Mouse (Mus musculus): ENCODE results near the gene Sos2. TPM values are rescaled to one million over a fixed set of nuclear protein-coding genes. Genes with fewer than 3 reads are reported as not detected.
"Not testable (repeated sequence)": the region's sequence is repeated elsewhere in the genome, so short reads cannot be mapped to it uniquely, and the experiment has no call there.

Gene Sos2
- polyA plus RNA-seq, 1 experiment from 2014 or later: 10.3 TPM

- Histone ChIP-seq H3K27ac (replicated peaks in 1 of 2; ENCODE audit: control insufficient read depth in 1 of 2, insufficient read depth in 1 of 2, low read depth in 2 of 2, low read length in 2 of 2) (peak overlapping the region in 1 of 2 experiments; percentile 29; a peak in 1 of 4 replicates), H3K27me3 (ENCODE audit: control insufficient read depth, insufficient read depth, low read length) (no peaks in the 10 kb centered on the region), H3K9me3 (ENCODE audit: control insufficient read depth, low read length) (no peaks in the 10 kb centered on the region), H3K4me1 (ENCODE audit: control insufficient read depth in 2 of 2, insufficient read depth in 2 of 2, low read length in 2 of 2) (peaks cover 2 to 12% of the 10 kb centered on the region in 2 experiments; a peak in 3 of 4 replicates), H3K4me3 (ENCODE audit: control insufficient read depth in 1 of 2, insufficient read depth in 1 of 2, low read depth in 1 of 2, low read length in 2 of 2) (no peak overlapping the region), H3K4me2 (ENCODE audit: low read length) (no peak overlapping the region), H3K9ac (ENCODE audit: low read length) (no peak overlapping the region), H3K36me3 (ENCODE audit: control insufficient read depth, insufficient read depth, low read length) (peaks cover 41% of the 10 kb centered on the region)
- ATAC-seq (ENCODE audit: insufficient number of reproducible peaks, insufficient read depth, low FRiP score, low read depth): no peak
- WGBS: 49% methylated on average over 3 of the region's 3 CpGs
Observed at GRCm38 (mm10) chr12:69644877-69645276, 36.8 kb downstream of the Sos2 start.

- WGBS: 89% methylated on average over 5 of the region's 5 CpGs
- Histone ChIP-seq H3K9ac (ENCODE audit: low read length) (no peak overlapping the region), H3K4me3 (ENCODE audit: control insufficient read depth in 1 of 2, insufficient read depth in 1 of 2, low read depth in 1 of 2, low read length in 2 of 2) (no peak overlapping the region), H3K4me1 (ENCODE audit: control insufficient read depth in 2 of 2, insufficient read depth in 2 of 2, low read length in 2 of 2) (peaks cover 2 to 12% of the 10 kb centered on the region in 2 experiments; a peak in 3 of 4 replicates), H3K27ac (replicated peaks in 1 of 2; ENCODE audit: control insufficient read depth in 1 of 2, insufficient read depth in 1 of 2, low read depth in 2 of 2, low read length in 2 of 2) (no peak overlapping the region), H3K27me3 (ENCODE audit: control insufficient read depth, insufficient read depth, low read length) (no peaks in the 10 kb centered on the region), H3K36me3 (ENCODE audit: control insufficient read depth, insufficient read depth, low read length) (peaks cover 37% of the 10 kb centered on the region), H3K9me3 (ENCODE audit: control insufficient read depth, low read length) (no peaks in the 10 kb centered on the region), H3K4me2 (ENCODE audit: low read length) (no peak overlapping the region)
- ATAC-seq (ENCODE audit: insufficient number of reproducible peaks, insufficient read depth, low FRiP score, low read depth): no peak
Observed at GRCm38 (mm10) chr12:69642877-69643276, 38.8 kb downstream of the Sos2 start.

- WGBS: 89% methylated on average over 3 of the region's 3 CpGs
Observed at GRCm38 (mm10) chr12:69634761-69635160, 46.9 kb downstream of the Sos2 start.

GRCm38 (mm10) chr12:69618590-69618989 lies 63.1 kb downstream of the Sos2 start:
- H3K4me2 ChIP-seq (ENCODE audit: low read length); H3K9me3 ChIP-seq (ENCODE audit: control insufficient read depth, low read length); H3K4me3 ChIP-seq (ENCODE audit: control insufficient read depth in 1 of 2, insufficient read depth in 1 of 2, low read depth in 1 of 2, low read length in 2 of 2); ATAC-seq (ENCODE audit: insufficient number of reproducible peaks, insufficient read depth, low FRiP score, low read depth); H3K27me3 ChIP-seq (ENCODE audit: control insufficient read depth, insufficient read depth, low read length); H3K27ac ChIP-seq (replicated peaks in 1 of 2; ENCODE audit: control insufficient read depth in 1 of 2, insufficient read depth in 1 of 2, low read depth in 2 of 2, low read length in 2 of 2); H3K9ac ChIP-seq (ENCODE audit: low read length); H3K4me1 ChIP-seq (ENCODE audit: control insufficient read depth in 2 of 2, insufficient read depth in 2 of 2, low read length in 2 of 2): not testable (repeated sequence)
- WGBS: 43% methylated on average over 5 of the region's 5 CpGs
- peaks cover 49% of the 10 kb centered on the region for H3K36me3 ChIP-seq (ENCODE audit: control insufficient read depth, insufficient read depth, low read length)

More at GRCm38 (mm10) chr12:69634761-69635160, 46.9 kb downstream of the Sos2 start:
- H3K9me3 ChIP-seq (ENCODE audit: control insufficient read depth, low read length): no peaks in the 10 kb centered on the region
- H3K27ac ChIP-seq (replicated peaks in 1 of 2; ENCODE audit: control insufficient read depth in 1 of 2, insufficient read depth in 1 of 2, low read depth in 2 of 2, low read length in 2 of 2): no peak overlapping the region
- H3K27me3 ChIP-seq (ENCODE audit: control insufficient read depth, insufficient read depth, low read length): no peaks in the 10 kb centered on the region
- H3K36me3 ChIP-seq (ENCODE audit: control insufficient read depth, insufficient read depth, low read length): peaks cover 39% of the 10 kb centered on the region
- no peaks in the 10 kb centered on the region for H3K4me1 ChIP-seq (ENCODE audit: control insufficient read depth in 2 of 2, insufficient read depth in 2 of 2, low read length in 2 of 2)
- no peak overlapping the region for H3K9ac ChIP-seq (ENCODE audit: low read length)
- no peak overlapping the region for H3K4me3 ChIP-seq (ENCODE audit: control insufficient read depth in 1 of 2, insufficient read depth in 1 of 2, low read depth in 1 of 2, low read length in 2 of 2)
- no peak overlapping the region for H3K4me2 ChIP-seq (ENCODE audit: low read length)
- ATAC-seq (ENCODE audit: insufficient number of reproducible peaks, insufficient read depth, low FRiP score, low read depth): no peak

- H3K4me3 ChIP-seq (ENCODE audit: control insufficient read depth in 1 of 2, insufficient read depth in 1 of 2, low read depth in 1 of 2, low read length in 2 of 2): no peak overlapping the region
- H3K27me3 ChIP-seq (ENCODE audit: control insufficient read depth, insufficient read depth, low read length): no peaks in the 10 kb centered on the region
- 88% methylated on average over 2 of the region's 2 CpGs for WGBS
- H3K9ac ChIP-seq (ENCODE audit: low read length): no peak overlapping the region
- H3K4me2 ChIP-seq (ENCODE audit: low read length): no peak overlapping the region
- no peaks in the 10 kb centered on the region for H3K4me1 ChIP-seq (ENCODE audit: control insufficient read depth in 2 of 2, insufficient read depth in 2 of 2, low read length in 2 of 2)
- no peak overlapping the region for H3K27ac ChIP-seq (replicated peaks in 1 of 2; ENCODE audit: control insufficient read depth in 1 of 2, insufficient read depth in 1 of 2, low read depth in 2 of 2, low read length in 2 of 2)
- peaks cover 48% of the 10 kb centered on the region for H3K36me3 ChIP-seq (ENCODE audit: control insufficient read depth, insufficient read depth, low read length)
- H3K9me3 ChIP-seq (ENCODE audit: control insufficient read depth, low read length): no peaks in the 10 kb centered on the region
- ATAC-seq (ENCODE audit: insufficient number of reproducible peaks, insufficient read depth, low FRiP score, low read depth): no peak
Observed at GRCm38 (mm10) chr12:69604367-69604766, 77.3 kb downstream of the Sos2 start.

- Histone ChIP-seq H3K9ac (ENCODE audit: low read length) (no peak overlapping the region), H3K9me3 (ENCODE audit: control insufficient read depth, low read length) (no peaks in the 10 kb centered on the region), H3K36me3 (ENCODE audit: control insufficient read depth, insufficient read depth, low read length) (peaks cover 32% of the 10 kb centered on the region), H3K27me3 (ENCODE audit: control insufficient read depth, insufficient read depth, low read length) (no peaks in the 10 kb centered on the region), H3K4me3 (ENCODE audit: control insufficient read depth in 1 of 2, insufficient read depth in 1 of 2, low read depth in 1 of 2, low read length in 2 of 2) (no peak overlapping the region), H3K4me2 (ENCODE audit: low read length) (no peak overlapping the region), H3K4me1 (ENCODE audit: control insufficient read depth in 2 of 2, insufficient read depth in 2 of 2, low read length in 2 of 2) (no peaks in the 10 kb centered on the region), H3K27ac (replicated peaks in 1 of 2; ENCODE audit: control insufficient read depth in 1 of 2, insufficient read depth in 1 of 2, low read depth in 2 of 2, low read length in 2 of 2) (no peak overlapping the region)
- no peak for ATAC-seq (ENCODE audit: insufficient number of reproducible peaks, insufficient read depth, low FRiP score, low read depth)
- WGBS: 85% methylated on average over 4 of the region's 4 CpGs
Observed at GRCm38 (mm10) chr12:69597446-69597845, 84.2 kb downstream of the Sos2 start.

GRCm38 (mm10) chr12:69593130-69593529 lies 88.5 kb downstream of the Sos2 start:
- H3K9ac ChIP-seq (ENCODE audit: low read length): no peak overlapping the region
- H3K4me1 ChIP-seq (ENCODE audit: control insufficient read depth in 2 of 2, insufficient read depth in 2 of 2, low read length in 2 of 2): no peaks in the 10 kb centered on the region
- no peak for ATAC-seq (ENCODE audit: insufficient number of reproducible peaks, insufficient read depth, low FRiP score, low read depth)
- H3K4me3 ChIP-seq (ENCODE audit: control insufficient read depth in 1 of 2, insufficient read depth in 1 of 2, low read depth in 1 of 2, low read length in 2 of 2): no peak overlapping the region
- no peak overlapping the region for H3K27ac ChIP-seq (replicated peaks in 1 of 2; ENCODE audit: control insufficient read depth in 1 of 2, insufficient read depth in 1 of 2, low read depth in 2 of 2, low read length in 2 of 2)
- no peak overlapping the region for H3K4me2 ChIP-seq (ENCODE audit: low read length)
- H3K27me3 ChIP-seq (ENCODE audit: control insufficient read depth, insufficient read depth, low read length): no peaks in the 10 kb centered on the region
- WGBS: 89% methylated on average over 5 of the region's 5 CpGs
- no peaks in the 10 kb centered on the region for H3K9me3 ChIP-seq (ENCODE audit: control insufficient read depth, low read length)
- peaks cover 52% of the 10 kb centered on the region for H3K36me3 ChIP-seq (ENCODE audit: control insufficient read depth, insufficient read depth, low read length)

- Histone ChIP-seq H3K36me3 (ENCODE audit: control insufficient read depth, insufficient read depth, low read length) (peaks cover 52% of the 10 kb centered on the region), H3K9ac (ENCODE audit: low read length) (peak overlapping the region; percentile 92), H3K4me1 (ENCODE audit: control insufficient read depth in 2 of 2, insufficient read depth in 2 of 2, low read length in 2 of 2) (peaks cover 4 to 20% of the 10 kb centered on the region in 2 experiments), H3K9me3 (ENCODE audit: control insufficient read depth, low read length) (no peaks in the 10 kb centered on the region), H3K27me3 (ENCODE audit: control insufficient read depth, insufficient read depth, low read length) (no peaks in the 10 kb centered on the region), H3K4me2 (ENCODE audit: low read length) (peak overlapping the region; percentile 78), H3K27ac (replicated peaks in 1 of 2; ENCODE audit: control insufficient read depth in 1 of 2, insufficient read depth in 1 of 2, low read depth in 2 of 2, low read length in 2 of 2) (peak overlapping the region; percentile 54 to 68), H3K4me3 (ENCODE audit: control insufficient read depth in 1 of 2, insufficient read depth in 1 of 2, low read depth in 1 of 2, low read length in 2 of 2) (peak overlapping the region; percentile 59 to 90)
- no peak for ATAC-seq (ENCODE audit: insufficient number of reproducible peaks, insufficient read depth, low FRiP score, low read depth)
- 39% methylated on average over 5 of the region's 5 CpGs for WGBS
Observed at GRCm38 (mm10) chr12:69583270-69583629, 98.4 kb downstream of the Sos2 start.

Measured in heart, embryonic 14.5 days (tissue).